Mouse (Mus musculus): ENCODE results near the gene Lypd8. TPM values are rescaled to one million over a fixed set of nuclear protein-coding genes. Genes with fewer than 3 reads are reported as not detected.

Lypd8 gene
- total RNA-seq, 2 experiments from 2014 or later = not detected

- no peak for ATAC-seq (replicated peaks; ENCODE audit: poor library complexity)
Measured at GRCm38 (mm10) chr11:58382471-58382870, 3.6 kb downstream of the Lypd8 start.

GRCm38 (mm10) chr11:58399985-58400645 lies 21.3 kb downstream of the Lypd8 start:
- ATAC-seq (replicated peaks; ENCODE audit: poor library complexity) = no peak

GRCm38 (mm10) chr11:58400655-58401054 lies 21.8 kb downstream of the Lypd8 start:
- no peak for ATAC-seq (replicated peaks; ENCODE audit: poor library complexity)

GRCm38 (mm10) chr11:58408066-58408465 lies 29.2 kb downstream of the Lypd8 start:
- no peak for ATAC-seq (replicated peaks; ENCODE audit: poor library complexity)

GRCm38 (mm10) chr11:58418336-58418735 lies 39.5 kb downstream of the Lypd8 start:
- no peak for ATAC-seq (replicated peaks; ENCODE audit: poor library complexity)

GRCm38 (mm10) chr11:58420815-58421214 lies 42.0 kb downstream of the Lypd8 start, which contains the start of gene 1810065E05Rik:
Gene 1810065E05Rik, plus strand, starts transcription at chr11:58421111.
- no peak for ATAC-seq (replicated peaks; ENCODE audit: poor library complexity)

- ATAC-seq (replicated peaks; ENCODE audit: poor library complexity) = no peak
Measured at GRCm38 (mm10) chr11:58432259-58432658, 53.4 kb downstream of the Lypd8 start, which contains the start of gene Gm12253. Gene Gm12253, plus strand, starts transcription at chr11:58432559.

GRCm38 (mm10) chr11:58437866-58438265 lies 59.0 kb downstream of the Lypd8 start:
- ATAC-seq (replicated peaks; ENCODE audit: poor library complexity) = no peak

Other genes with a start within 250 kb of the Lypd8 start
- gene Gemin5, start 210.5 kb upstream of the Lypd8 start, total RNA-seq (2015) = 18.8 and 19.4 TPM in 2 replicates
- gene Gemin5, start 210.5 kb upstream of the Lypd8 start, total RNA-seq (2017) = 27.5 and 30.8 TPM in 2 replicates
- gene Mrpl22, start 207.4 kb upstream of the Lypd8 start, total RNA-seq (2015) = 76.5 and 83.3 TPM in 2 replicates
- 52.2 and 52.3 TPM in 2 replicates for gene Mrpl22, start 207.4 kb upstream of the Lypd8 start, total RNA-seq (2017)
- 13.4 and 16.3 TPM in 2 replicates for gene Igtp, start 179.5 kb upstream of the Lypd8 start, total RNA-seq (2015)
- 8.6 and 9.6 TPM in 2 replicates for gene Igtp, start 179.5 kb upstream of the Lypd8 start, total RNA-seq (2017)
- 5.7 and 5.8 TPM in 2 replicates for gene Irgm2, start 179.4 kb upstream of the Lypd8 start, total RNA-seq (2015)
- gene Irgm2, start 179.4 kb upstream of the Lypd8 start, total RNA-seq (2017) = 3.9 and 7.1 TPM in 2 replicates
- gene 4930438A08Rik, start 104.2 kb upstream of the Lypd8 start, total RNA-seq (2015) = 5.2 and 6.5 TPM in 2 replicates
- gene 4930438A08Rik, start 104.2 kb upstream of the Lypd8 start, total RNA-seq (2017) = 6.4 and 13.3 TPM in 2 replicates
- gene Zfp692, start 72.0 kb upstream of the Lypd8 start, total RNA-seq (2015) = 22.7 and 27.3 TPM in 2 replicates
- 33.0 and 36.8 TPM in 2 replicates for gene Zfp692, start 72.0 kb upstream of the Lypd8 start, total RNA-seq (2017)
- gene Zfp672, start 48.7 kb upstream of the Lypd8 start, total RNA-seq (2015) = 31.0 and 31.6 TPM in 2 replicates
- gene Zfp672, start 48.7 kb upstream of the Lypd8 start, total RNA-seq (2017) = 23.2 and 26.4 TPM in 2 replicates
- 2.5 and 4.1 TPM in 2 replicates for gene Sh3bp5l, start 48.3 kb upstream of the Lypd8 start, total RNA-seq (2015)
- 12.8 and 31.6 TPM in 2 replicates for gene Sh3bp5l, start 48.3 kb upstream of the Lypd8 start, total RNA-seq (2017)
- gene 1810065E05Rik, start 42.1 kb downstream of the Lypd8 start, total RNA-seq (2015) = not detected in 2 replicates
- not detected in 2 replicates for gene 1810065E05Rik, start 42.1 kb downstream of the Lypd8 start, total RNA-seq (2017)
- gene Gm12253, start 53.5 kb downstream of the Lypd8 start, total RNA-seq (2015) = not detected in 2 replicates
- gene Gm12253, start 53.5 kb downstream of the Lypd8 start, total RNA-seq (2017) = not detected in 2 replicates
- gene Lypd9, start 73.9 kb downstream of the Lypd8 start, total RNA-seq (2015) = not detected in 2 replicates
- gene Lypd9, start 73.9 kb downstream of the Lypd8 start, total RNA-seq (2017) = not detected in 2 replicates
- not detected in 2 replicates for gene Olfr30, start 83.2 kb downstream of the Lypd8 start, total RNA-seq (2015)
- not detected in 2 replicates for gene Olfr30, start 83.2 kb downstream of the Lypd8 start, total RNA-seq (2017)
- gene Olfr332, start 113.5 kb downstream of the Lypd8 start, total RNA-seq (2015) = not detected in 2 replicates
- not detected in 2 replicates for gene Olfr332, start 113.5 kb downstream of the Lypd8 start, total RNA-seq (2017)
- not detected in 2 replicates for gene Olfr331, start 123.5 kb downstream of the Lypd8 start, total RNA-seq (2015)
- gene Olfr331, start 123.5 kb downstream of the Lypd8 start, total RNA-seq (2017) = not detected in 2 replicates
- gene Olfr330, start 155.8 kb downstream of the Lypd8 start, total RNA-seq (2015) = not detected in 2 replicates
- not detected in 2 replicates for gene Olfr330, start 155.8 kb downstream of the Lypd8 start, total RNA-seq (2017)
- gene Olfr329-ps, start 167.4 kb downstream of the Lypd8 start, total RNA-seq (2015) = not detected in 2 replicates
- gene Olfr329-ps, start 167.4 kb downstream of the Lypd8 start, total RNA-seq (2017) = not detected in 2 replicates
- not detected in 2 replicates for gene Olfr328, start 176.6 kb downstream of the Lypd8 start, total RNA-seq (2015)
- gene Olfr328, start 176.6 kb downstream of the Lypd8 start, total RNA-seq (2017) = not detected in 2 replicates
- gene Olfr224, start 191.5 kb downstream of the Lypd8 start, total RNA-seq (2015) = not detected in 2 replicates
- gene Olfr224, start 191.5 kb downstream of the Lypd8 start, total RNA-seq (2017) = not detected in 2 replicates
- not detected in 2 replicates for gene Olfr325, start 198.7 kb downstream of the Lypd8 start, total RNA-seq (2015)
- gene Olfr325, start 198.7 kb downstream of the Lypd8 start, total RNA-seq (2017) = not detected in 2 replicates
- not detected in 2 replicates for gene Olfr324, start 216.1 kb downstream of the Lypd8 start, total RNA-seq (2015)
- gene Olfr324, start 216.1 kb downstream of the Lypd8 start, total RNA-seq (2017) = not detected in 2 replicates
- not detected in 2 replicates for gene 2210407C18Rik, start 237.0 kb downstream of the Lypd8 start, total RNA-seq (2015)
- not detected in 2 replicates for gene 2210407C18Rik, start 237.0 kb downstream of the Lypd8 start, total RNA-seq (2017)

Measured in megakaryocyte progenitor cell, adult 5-6 weeks (primary cell).